Mouse (Mus musculus) cerebellum, adult 2 months (tissue): ENCODE measurements at regions not wholly inside any gene's neighbourhood (a gene's known extent, or its start where the extent isn't known, plus 50 kb on each side); places are given as distances from the start of the nearest gene placed in this dataset.

ENCODE experiments used
- CTCF ChIP-seq: fragments of 200-500 bp; IDR thresholded peaks from 2 replicates; pipeline ENCODE4 v1.5.1; 2011; ENCODE audit warnings: low read depth, mild to moderate bottlenecking, control low read depth, low read length, moderate library complexity, borderline replicate concordance; ENCODE audit not compliant: insufficient read depth
- POLR2A ChIP-seq: fragments of 200-500 bp; IDR thresholded peaks from 2 replicates; pipeline ENCODE4 v1.6.1; 2011; ENCODE audit warnings: low read length, control low read depth, borderline replicate concordance; ENCODE audit not compliant: insufficient read depth

- TF ChIP-seq POLR2A (no peak), CTCF (no peak)
Observed at GRCm38 (mm10) chr6:117299503-117300288, 131.4 kb downstream of the Cxcl12 start.
